Mouse (Mus musculus) MEL (cell line): Measurements from ENCODE around the gene Dnaaf2. TPM values are rescaled to one million over a fixed set of nuclear protein-coding genes. Genes with fewer than 3 reads are reported as not detected.

Experiments used
- DNase-seq: peaks from one replicate; pipeline ENCODE4 v3.0.0; 2011; ENCODE audit warnings: low read depth, low spot score
- H3K27ac ChIP-seq: 2 replicates; pipeline ENCODE4 v1.5.1; 2012; ENCODE audit warnings: low read depth, mild to moderate bottlenecking, control low read depth, low read length, moderate library complexity; ENCODE audit not compliant: control insufficient read depth
- H3K27me3 ChIP-seq, 2 experiments: fragments of 150-350 bp in 1 of 2; sonication (generic) in 1 of 2; 2 replicates each; pipeline ENCODE4 v1.6.1; 2012; ENCODE audit warnings: low read length in 2 of 2, mild to moderate bottlenecking in 2 of 2, improper control_type of control experiment in 1 of 2, moderate library complexity in 1 of 2; ENCODE audit not compliant: insufficient read depth in 2 of 2, control insufficient read depth in 1 of 2
- H3K36me3 ChIP-seq, 2 experiments: 2 replicates each; pipeline ENCODE4 v1.6.1; 2012 to 2014; ENCODE audit warnings: low read length in 2 of 2, improper control_type of control experiment in 1 of 2, inconsistent platforms in 1 of 2, mild to moderate bottlenecking in 1 of 2; ENCODE audit not compliant: insufficient read depth in 2 of 2, control insufficient read depth in 1 of 2
- H3K4me1 ChIP-seq, 2 experiments: fragments of 150-350 bp in 1 of 2; sonication (generic) in 1 of 2; 2 replicates each; pipeline ENCODE4 v1.6.1; 2012; ENCODE audit warnings: low read length in 2 of 2, improper control_type of control experiment in 1 of 2, mild to moderate bottlenecking in 1 of 2; ENCODE audit not compliant: insufficient read depth in 2 of 2, control insufficient read depth in 1 of 2
- H3K4me3 ChIP-seq, 2 experiments: fragments of 150-350 bp in 1 of 2; sonication (generic) in 1 of 2; 2 replicates each; pipeline ENCODE4 v1.5.1; 2012; ENCODE audit warnings: low read depth in 2 of 2, low read length in 2 of 2, mild to moderate bottlenecking in 2 of 2, moderate library complexity in 2 of 2, control low read depth in 1 of 2, improper control_type of control experiment in 1 of 2; ENCODE audit not compliant: control insufficient read depth in 1 of 2, insufficient read depth in 1 of 2
- H3K79me2 ChIP-seq: 2 replicates; pipeline ENCODE4 v1.6.1; 2012; ENCODE audit warnings: mild to moderate bottlenecking, low read length, moderate library complexity; ENCODE audit not compliant: control insufficient read depth, poor library complexity, insufficient read depth
- H3K9ac ChIP-seq: 2 replicates; pipeline ENCODE4 v1.6.1; 2012; ENCODE audit warnings: low read depth, mild to moderate bottlenecking, control low read depth, low read length, moderate library complexity; ENCODE audit not compliant: control insufficient read depth, poor library complexity, severe bottlenecking
- H3K9me3 ChIP-seq: fragments of 150-350 bp; sonication (generic); replicated peaks from 2 replicates; pipeline ENCODE4 v1.6.1; 2012; ENCODE audit warnings: mild to moderate bottlenecking, low read length, improper control_type of control experiment, moderate library complexity; ENCODE audit not compliant: insufficient read depth
- BHLHE40 ChIP-seq: IDR thresholded peaks from 2 replicates; pipeline ENCODE4 v1.6.1; 2012; ENCODE audit warnings: low read depth, mild to moderate bottlenecking, inconsistent platforms, low read length, improper control_type of control experiment, borderline replicate concordance
- CHD1 ChIP-seq: IDR thresholded peaks from 2 replicates; pipeline ENCODE4 v1.6.1; 2012; ENCODE audit warnings: low read depth, mild to moderate bottlenecking, inconsistent platforms, low read length, improper control_type of control experiment
- CTCF ChIP-seq, 3 experiments: IDR thresholded peaks in 2 of 3; conservative IDR thresholded peaks in 1 of 3; 2 replicates each; pipeline ENCODE4 v1.5.1; 2011 to 2012; ENCODE audit warnings: low read length in 3 of 3, low read depth in 2 of 3, mild to moderate bottlenecking in 2 of 3, improper control_type of control experiment in 1 of 3, inconsistent platforms in 1 of 3, mixed read lengths in 1 of 3, moderate library complexity in 1 of 3; ENCODE audit not compliant: control insufficient read depth in 1 of 3, insufficient read depth in 1 of 3, poor library complexity in 1 of 3, severe bottlenecking in 1 of 3
- E2F4 ChIP-seq: IDR thresholded peaks from 2 replicates; pipeline ENCODE4 v1.6.1; 2011; ENCODE audit warnings: low read depth, low read length, improper control_type of control experiment, borderline replicate concordance
- EP300 ChIP-seq, 2 experiments: IDR thresholded peaks; 2 replicates each; pipeline ENCODE4 v1.6.1; 2011; ENCODE audit warnings: improper control_type of control experiment in 2 of 2, low read length in 2 of 2, low read depth in 1 of 2, mild to moderate bottlenecking in 1 of 2
- GABPA ChIP-seq: IDR thresholded peaks from 2 replicates; pipeline ENCODE4 v1.6.1; 2012; ENCODE audit warnings: low read depth, mild to moderate bottlenecking, inconsistent platforms, low read length, improper control_type of control experiment, moderate library complexity
- GATA1 ChIP-seq: IDR thresholded peaks from 2 replicates; pipeline ENCODE4 v1.6.1; 2011; ENCODE audit warnings: low read depth, low read length, improper control_type of control experiment
- JUND ChIP-seq: IDR thresholded peaks from 2 replicates; pipeline ENCODE4 v1.6.1; 2011; ENCODE audit warnings: low read depth, mild to moderate bottlenecking, improper control_type of control experiment, low read length
- MAFK ChIP-seq: IDR thresholded peaks from 2 replicates; pipeline ENCODE4 v1.6.1; 2011; ENCODE audit warnings: low read depth, mild to moderate bottlenecking, low read length, improper control_type of control experiment, borderline replicate concordance
- MAX ChIP-seq: IDR thresholded peaks from 2 replicates; pipeline ENCODE4 v1.6.1; 2011; ENCODE audit warnings: low read length, improper control_type of control experiment
- MAZ ChIP-seq: IDR thresholded peaks from 2 replicates; pipeline ENCODE4 v1.6.1; 2012; ENCODE audit warnings: low read depth, mild to moderate bottlenecking, inconsistent platforms, low read length, improper control_type of control experiment
- MYB ChIP-seq: IDR thresholded peaks from 2 replicates; pipeline ENCODE4 v1.6.1; 2011; ENCODE audit warnings: mild to moderate bottlenecking, low read depth, low read length, improper control_type of control experiment
- NELFE ChIP-seq: IDR thresholded peaks from 2 replicates; pipeline ENCODE4 v1.6.1; 2011; ENCODE audit warnings: low read depth, low read length, improper control_type of control experiment
- NRF1 ChIP-seq: IDR thresholded peaks from 2 replicates; pipeline ENCODE4 v1.6.1; 2014; ENCODE audit warnings: low read depth, mild to moderate bottlenecking, inconsistent platforms, low read length, improper control_type of control experiment, moderate library complexity; ENCODE audit not compliant: poor library complexity, insufficient read depth, severe bottlenecking
- POLR2A ChIP-seq, 2 experiments: IDR thresholded peaks; 2 replicates each; pipeline ENCODE4 v1.6.1; 2011 to 2012; ENCODE audit warnings: low read length in 2 of 2, mild to moderate bottlenecking in 2 of 2, control low read depth in 1 of 2, improper control_type of control experiment in 1 of 2, low read depth in 1 of 2, moderate library complexity in 1 of 2; ENCODE audit not compliant: control insufficient read depth in 1 of 2, insufficient read depth in 1 of 2, poor library complexity in 1 of 2
- POLR2AphosphoS5 ChIP-seq: IDR thresholded peaks from 2 replicates; pipeline ENCODE4 v1.6.1; 2012; ENCODE audit warnings: low read depth, borderline replicate concordance, mild to moderate bottlenecking, inconsistent platforms, low read length, moderate library complexity, mixed read lengths
- RAD21 ChIP-seq: IDR thresholded peaks from 2 replicates; pipeline ENCODE4 v1.6.1; 2011; ENCODE audit warnings: mild to moderate bottlenecking, low read depth, low read length, improper control_type of control experiment
- RCOR1 ChIP-seq: IDR thresholded peaks from 2 replicates; pipeline ENCODE4 v1.6.1; 2012; ENCODE audit warnings: low read depth, mild to moderate bottlenecking, inconsistent platforms, low read length, improper control_type of control experiment
- SIN3A ChIP-seq: IDR thresholded peaks from 2 replicates; pipeline ENCODE4 v1.6.1; 2012; ENCODE audit warnings: low read length, improper control_type of control experiment, inconsistent platforms
- SMC3 ChIP-seq: IDR thresholded peaks from 2 replicates; pipeline ENCODE4 v1.6.1; 2011; ENCODE audit warnings: low read depth, low read length, improper control_type of control experiment
- TCF12 ChIP-seq: IDR thresholded peaks from 2 replicates; pipeline ENCODE4 v1.6.1; 2014; ENCODE audit warnings: low read depth, mild to moderate bottlenecking, inconsistent platforms, low read length, improper control_type of control experiment, moderate library complexity
- USF1 ChIP-seq: IDR thresholded peaks from 2 replicates; pipeline ENCODE4 v1.6.1; 2014; ENCODE audit warnings: low read depth, mild to moderate bottlenecking, inconsistent platforms, low read length, improper control_type of control experiment, moderate library complexity
- ZKSCAN1 ChIP-seq: IDR thresholded peaks from 2 replicates; pipeline ENCODE4 v1.6.1; 2012; ENCODE audit warnings: low read depth, mild to moderate bottlenecking, inconsistent platforms, low read length, improper control_type of control experiment, moderate library complexity
- ZMIZ1 ChIP-seq: IDR thresholded peaks from 2 replicates; pipeline ENCODE4 v1.6.1; 2012; ENCODE audit warnings: low read depth, mild to moderate bottlenecking, inconsistent platforms, low read length, improper control_type of control experiment, moderate library complexity
- polyA plus RNA-seq, 2 experiments: library from polyadenylated mRNA; stranded (reverse) in 1 of 2; unstranded in 1 of 2; fragments of >175 nt in 1 of 2; fragments of >200 nt in 1 of 2; gene quantifications; 2 replicates each; pipeline versions ENCODE4 v1.2.1 to v1.2.4; 2012; ENCODE audit warnings: low replicate concordance in 2 of 2, low read depth in 1 of 2; ENCODE audit not compliant: insufficient read length in 2 of 2, insufficient read depth in 1 of 2, missing spikeins in 1 of 2
- total RNA-seq: library from RNA; depleted of rRNA; stranded (reverse); fragments of 300-350 nt; gene quantifications from 2 replicates; pipeline ENCODE4 v1.2.3, GENCODE M21; 2012

Dnaaf2 gene
- total and polyA plus RNA-seq, 3 experiments: 5.5 to 10.1 TPM; not detected in 1

GRCm38 (mm10) chr12:69207926-69208325 lies 9.7 kb upstream of the Dnaaf2 start:
- Histone ChIP-seq H3K27me3 (no peaks in the 10 kb centered on the region), H3K4me3 (no peak overlapping the region), H3K79me2 (no peaks in the 10 kb centered on the region), H3K36me3 (no peaks in the 10 kb centered on the region; a peak in 1 of 4 replicates), H3K9ac (no peak overlapping the region), H3K9me3 (no peaks in the 10 kb centered on the region), H3K27ac (no peak overlapping the region), H3K4me1 (no peaks in the 10 kb centered on the region)
- TF ChIP-seq EP300 (IDR thresholded peaks at IDR 0.05; ENCODE audit: low read depth in 1 of 2, low read length in 2 of 2) (no peak), BHLHE40 (no peak), CHD1 (no peak), CTCF (IDR thresholded peaks at IDR 0.05 in 2 of 3, conservative IDR thresholded peaks at IDR 0.05 in 1 of 3; ENCODE audit: control insufficient read depth in 1 of 3, insufficient read depth in 1 of 3, low read depth in 2 of 3, low read length in 3 of 3, poor library complexity in 1 of 3, severe bottlenecking in 1 of 3) (no peak), POLR2A (IDR thresholded peaks at IDR 0.05; ENCODE audit: control insufficient read depth in 1 of 2, insufficient read depth in 1 of 2, low read depth in 1 of 2, low read length in 2 of 2, poor library complexity in 1 of 2) (no peak), RAD21 (no peak), ZKSCAN1 (no peak), RCOR1 (no peak), E2F4 (no peak), TCF12 (no peak), NRF1 (no peak), MYB (no peak), USF1 (no peak), JUND (no peak), ZMIZ1 (no peak), GATA1 (no peak), GABPA (no peak), SMC3 (no peak), SIN3A (no peak)
- DNase-seq: no peak

- no peaks in the 10 kb centered on the region; a peak in 1 of 4 replicates for H3K36me3 ChIP-seq
- DNase-seq: no peak
These were observed 9.2 kb upstream of the Dnaaf2 start for GRCm38 (mm10) chr12:69207396-69207795.

More at GRCm38 (mm10) chr12:69207396-69207795, 9.2 kb upstream of the Dnaaf2 start:
- no peak overlapping the region for H3K4me3 ChIP-seq
- TF ChIP-seq MAX (no peak), NELFE (no peak), RAD21 (no peak), POLR2AphosphoS5 (no peak), MAZ (no peak), MAFK (no peak), SIN3A (no peak), CHD1 (no peak), GABPA (no peak), JUND (no peak)
- no peaks in the 10 kb centered on the region for H3K9me3 ChIP-seq
- H3K27me3 ChIP-seq: no peaks in the 10 kb centered on the region
- no peak overlapping the region for H3K27ac ChIP-seq
- H3K9ac ChIP-seq: no peak overlapping the region
- H3K79me2 ChIP-seq: no peaks in the 10 kb centered on the region
- no peaks in the 10 kb centered on the region for H3K4me1 ChIP-seq
